Mouse (Mus musculus) A20 (cell line): ENCODE data around the gene Klhl42.

Experiments
- DNase-seq: peaks from one replicate; pipeline ENCODE4 v3.0.0-alpha.2; 2011; ENCODE audit warnings: low read depth, low spot score

Gene Klhl42

DNA sequence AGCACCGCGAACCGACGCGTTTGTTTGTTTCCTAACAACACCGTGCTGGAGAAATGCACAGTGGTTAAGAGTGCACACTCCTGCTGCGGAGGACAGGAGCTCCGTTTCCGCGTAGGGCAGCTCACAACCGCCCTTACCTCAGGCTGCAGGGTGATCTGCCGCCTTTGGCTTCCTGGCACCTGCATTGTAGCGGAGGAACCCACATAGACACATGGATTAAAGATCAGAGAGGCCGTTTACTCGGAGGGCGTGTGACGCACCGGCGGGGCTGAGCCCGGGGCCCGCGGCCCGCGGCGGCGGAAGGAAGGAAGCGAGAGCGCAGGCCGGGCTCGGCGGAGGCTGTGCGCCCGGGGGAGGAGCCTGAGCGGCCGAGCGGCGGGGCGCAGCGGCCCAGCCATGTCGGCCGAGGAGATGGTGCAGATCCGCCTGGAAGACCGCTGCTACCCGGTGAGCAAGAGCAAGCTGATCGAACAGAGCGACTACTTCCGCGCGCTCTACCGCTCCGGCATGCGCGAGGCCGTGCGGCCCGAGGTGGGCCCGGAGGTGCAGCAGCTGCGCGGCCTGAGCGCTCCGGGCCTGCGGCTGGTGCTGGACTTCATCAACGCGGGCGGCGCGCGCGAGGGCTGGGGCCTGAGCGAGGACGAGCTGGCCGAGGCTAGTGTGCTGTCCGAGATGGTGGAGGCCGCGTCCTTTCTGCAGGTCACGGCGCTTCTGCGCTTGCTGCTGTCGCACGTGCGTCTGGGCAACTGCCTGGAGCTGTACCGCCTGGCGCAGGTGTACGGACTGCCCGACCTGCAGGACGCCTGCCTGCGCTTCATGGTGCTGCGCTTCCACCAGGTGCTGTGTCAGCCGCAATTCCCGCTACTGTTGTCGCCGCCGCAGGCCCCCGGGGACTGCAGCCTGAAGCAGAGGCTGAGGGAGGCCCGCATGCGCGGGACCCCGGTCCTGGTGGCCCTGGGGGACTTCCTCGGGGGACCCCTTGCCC is at the start of gene Klhl42:
Klhl42 (plus strand) TSS at position 244 of the 985 bp plus-strand sequence.
- DNase-seq = peak; percentile 90

DNA sequence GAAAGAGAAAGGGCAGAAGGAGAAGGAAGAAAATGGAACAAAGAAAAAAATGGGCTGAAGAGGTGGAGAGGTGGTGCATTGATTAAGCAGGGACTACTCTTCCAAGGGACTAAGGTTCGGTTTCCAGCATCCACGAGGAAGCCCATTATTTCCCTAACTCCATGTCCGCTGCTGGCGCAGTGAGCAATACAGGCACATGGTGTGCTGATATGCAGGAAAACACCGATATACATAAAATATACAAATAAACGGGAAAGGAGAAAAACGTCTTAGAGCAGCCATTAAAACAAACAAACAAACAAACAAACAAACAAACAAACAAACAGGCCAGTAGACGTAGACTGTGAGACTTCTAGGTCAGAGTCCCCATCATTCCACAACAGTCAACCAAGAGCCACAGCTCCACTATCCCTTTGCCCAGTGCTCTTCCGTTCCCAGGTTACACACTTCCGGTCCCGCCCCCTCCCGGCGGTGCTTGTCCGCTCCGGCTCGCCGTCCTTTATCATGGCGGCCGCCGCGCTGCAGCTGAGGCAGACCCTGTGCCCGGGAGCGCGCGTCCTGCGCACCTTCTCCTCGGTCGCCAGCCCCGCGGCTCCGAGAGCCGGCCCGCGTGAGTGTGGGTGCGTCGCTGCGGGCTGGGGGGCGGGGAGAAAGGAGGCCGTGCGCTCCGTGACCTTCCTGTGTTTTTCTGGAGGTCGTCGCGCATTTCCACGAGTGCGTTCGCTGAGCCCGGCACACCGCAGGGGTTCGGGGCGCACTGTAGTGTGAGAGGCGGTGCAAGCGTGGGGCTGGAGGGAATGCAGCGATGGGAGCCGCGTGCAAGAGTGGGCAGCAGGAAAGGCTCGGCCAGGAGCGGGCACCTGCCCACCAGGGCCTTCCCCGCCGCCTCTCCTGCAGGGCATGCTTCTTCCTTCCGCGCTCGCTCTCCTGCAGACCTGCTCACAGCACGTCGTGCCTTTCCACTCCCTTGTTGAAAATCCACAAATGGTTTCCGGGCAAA is 48.6 kb upstream of the Klhl42 start, which contains the start of gene Mrps35:
Mrps35 (plus strand) TSS at position 474 of the 1,000 bp plus-strand sequence.
- DNase-seq = peak; percentile 91

DNA sequence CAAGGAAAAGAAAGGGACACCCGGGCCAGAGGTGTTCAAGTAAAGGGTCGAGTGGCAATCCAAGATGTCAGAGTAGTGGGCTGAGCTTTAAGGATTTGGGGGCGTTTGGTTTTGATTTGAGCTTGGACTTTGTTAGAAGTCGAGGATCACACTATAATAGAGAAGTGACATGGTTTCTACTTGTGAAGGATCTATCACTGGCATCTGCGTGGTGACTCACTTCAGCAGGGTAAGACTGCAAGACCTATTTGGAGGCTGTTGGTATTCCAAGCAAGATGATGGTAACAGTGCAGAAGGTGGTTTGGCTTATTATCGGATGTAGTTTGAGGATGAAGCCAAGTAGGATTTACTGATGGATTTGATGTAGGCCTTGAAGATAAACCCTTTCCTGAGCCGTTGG is 47.5 kb upstream of the Klhl42 start:
- DNase-seq = peak; percentile 44

DNA sequence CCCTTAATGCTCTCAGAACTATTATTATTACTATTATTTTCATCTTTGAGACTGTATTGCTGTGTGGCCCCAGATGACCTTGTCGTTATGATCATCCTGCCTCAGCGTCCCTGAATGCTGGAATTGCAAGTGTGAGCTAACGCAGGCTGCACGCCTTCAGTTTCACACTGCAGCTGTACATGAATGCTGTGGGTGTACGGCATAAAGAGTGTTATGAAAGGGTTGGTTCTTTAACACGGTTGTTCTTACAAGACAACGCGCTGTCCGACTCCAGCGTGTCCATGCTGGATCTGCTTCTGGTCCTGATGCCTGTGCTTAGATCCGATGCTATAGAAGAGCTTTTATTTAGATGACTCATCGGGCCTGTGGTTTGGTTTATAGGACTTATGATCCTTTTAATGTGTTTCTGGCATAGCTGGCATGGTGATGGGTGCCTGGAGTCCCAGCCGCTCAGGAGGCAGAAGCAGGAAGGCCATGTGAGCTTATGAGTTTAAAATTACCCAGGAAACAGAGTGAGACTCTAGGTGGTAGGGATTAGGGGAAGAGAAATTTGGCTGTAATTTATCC is 41.9 kb upstream of the Klhl42 start:
- no peak for DNase-seq

DNA sequence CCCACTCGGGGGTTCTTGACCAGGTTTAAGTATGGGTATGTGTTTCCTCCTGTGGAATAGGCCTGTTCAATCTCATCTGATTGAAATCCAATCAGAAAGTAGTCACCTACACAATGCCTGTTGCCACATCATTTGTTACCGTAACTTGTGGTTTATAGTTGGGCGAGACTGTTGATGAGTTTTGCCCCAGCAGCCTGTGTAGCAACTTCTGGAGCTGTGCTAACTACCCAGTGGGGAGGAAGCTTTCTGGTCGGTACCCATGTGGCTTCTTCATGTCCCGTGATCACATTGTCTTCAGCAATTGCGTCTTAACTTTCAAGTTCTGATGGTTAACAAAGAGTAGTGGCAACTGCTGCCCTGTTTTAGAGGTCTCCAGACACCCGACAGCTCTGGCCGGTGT is 39.5 kb upstream of the Klhl42 start:
- DNase-seq = no peak

DNA sequence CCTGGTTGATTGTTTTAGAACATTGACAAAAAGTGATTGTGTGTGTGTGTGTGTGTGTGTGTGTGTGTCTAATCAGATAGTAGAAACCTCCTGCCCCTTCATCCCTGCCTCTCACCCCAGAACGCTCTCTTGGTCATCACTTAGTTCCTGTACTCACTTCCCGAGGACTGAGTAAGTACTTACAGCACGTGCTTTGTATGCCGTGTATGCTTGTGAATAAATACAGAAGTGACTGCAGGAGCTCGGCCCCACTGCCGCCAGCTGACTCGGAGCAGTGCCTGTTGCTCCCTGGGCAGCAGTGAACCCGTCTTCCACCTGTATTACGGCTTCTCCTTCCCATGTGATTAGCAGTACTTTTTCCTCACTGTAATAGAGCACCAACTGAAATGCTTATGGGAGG is 38.7 kb upstream of the Klhl42 start:
- DNase-seq = no peak

DNA sequence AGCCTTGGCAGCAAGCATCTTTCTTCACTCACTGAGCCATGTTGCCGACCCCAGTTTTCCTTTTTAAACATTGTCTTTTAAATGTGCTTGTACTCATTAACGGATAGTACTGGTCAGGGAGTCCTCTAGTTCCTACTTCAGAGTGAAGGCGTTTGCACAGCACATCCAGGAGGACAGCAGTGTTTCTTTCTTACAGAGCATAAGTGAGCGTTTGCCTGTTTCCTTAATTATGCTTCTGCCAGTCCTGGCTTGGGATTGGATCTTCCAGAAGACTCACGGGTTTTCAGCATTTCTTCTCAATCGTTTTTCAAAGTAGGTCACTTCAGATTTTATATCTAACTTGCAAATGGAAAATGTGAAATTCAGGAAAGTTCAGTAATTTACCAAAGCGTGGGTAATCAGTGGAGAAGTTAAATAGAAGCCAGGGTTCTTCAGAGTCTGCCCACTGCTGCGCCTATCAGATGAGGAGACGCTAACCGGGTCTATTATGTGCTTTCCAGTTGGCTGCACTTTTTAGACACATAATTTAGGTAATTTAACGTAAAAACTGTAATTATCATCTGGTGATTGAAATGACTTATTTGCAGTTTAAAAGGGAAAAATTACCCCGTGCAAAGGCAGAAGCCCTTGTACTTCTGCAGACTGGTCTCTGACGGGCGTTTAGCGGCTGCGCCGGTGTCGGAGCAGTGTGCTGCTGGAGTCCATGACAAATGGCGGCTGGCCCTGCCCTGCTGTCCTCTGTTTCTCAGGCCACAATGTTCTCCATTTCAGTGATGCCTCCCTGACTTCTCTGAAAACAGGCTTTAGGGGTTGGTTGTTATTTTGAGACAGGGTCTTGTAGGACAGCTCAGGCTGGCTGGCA is 37.2 kb upstream of the Klhl42 start:
- DNase-seq = no peak

DNA sequence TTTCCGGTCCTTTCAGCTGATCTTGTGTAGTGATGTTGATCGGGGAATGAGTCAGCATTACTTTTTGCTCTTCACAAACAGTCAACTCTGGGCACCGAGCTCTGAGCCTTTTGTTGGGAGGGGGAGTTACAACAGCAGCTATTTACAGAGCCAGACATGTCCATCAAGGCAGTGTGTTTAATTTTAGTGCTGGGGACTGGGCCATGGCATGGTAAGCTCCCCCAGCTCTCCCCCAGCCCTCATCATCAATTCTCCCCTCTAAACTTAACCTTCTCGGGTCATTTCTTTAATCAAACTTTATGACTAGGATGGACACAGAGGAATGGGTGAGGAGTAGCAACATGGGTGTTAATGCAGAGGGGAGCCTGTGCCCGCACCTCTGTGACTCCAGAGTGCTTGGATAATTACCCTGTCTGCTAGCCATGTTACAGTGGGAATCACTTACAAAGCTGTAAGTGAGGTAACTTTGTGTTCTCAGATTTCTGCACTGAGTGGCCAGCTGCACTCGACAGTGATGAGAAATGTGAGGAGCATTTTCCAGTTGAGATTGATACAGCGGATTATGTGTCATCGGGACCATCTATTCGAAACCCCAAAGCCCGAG is 35.7 kb upstream of the Klhl42 start:
- DNase-seq = no peak

DNA sequence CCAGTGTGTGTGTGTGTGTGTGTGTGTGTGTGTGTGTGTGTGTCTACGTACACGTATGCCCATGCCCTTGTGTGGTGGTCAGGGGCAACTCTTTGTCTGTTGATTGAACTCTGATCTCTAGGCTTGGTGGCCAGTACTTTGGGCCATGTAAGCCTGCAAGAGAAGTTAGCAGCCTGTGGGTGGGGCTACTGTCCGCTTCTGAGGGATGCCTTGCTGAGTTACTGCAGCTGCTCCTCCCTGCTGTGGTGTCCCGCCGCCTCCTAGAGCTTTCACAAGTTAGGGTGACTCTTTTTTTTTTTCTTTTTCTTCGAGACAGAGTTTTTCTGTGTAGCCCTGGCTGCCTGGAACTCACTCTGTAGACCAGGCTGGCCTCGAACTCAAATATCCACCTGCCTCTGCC is 31.9 kb upstream of the Klhl42 start:
- DNase-seq = no peak

DNA sequence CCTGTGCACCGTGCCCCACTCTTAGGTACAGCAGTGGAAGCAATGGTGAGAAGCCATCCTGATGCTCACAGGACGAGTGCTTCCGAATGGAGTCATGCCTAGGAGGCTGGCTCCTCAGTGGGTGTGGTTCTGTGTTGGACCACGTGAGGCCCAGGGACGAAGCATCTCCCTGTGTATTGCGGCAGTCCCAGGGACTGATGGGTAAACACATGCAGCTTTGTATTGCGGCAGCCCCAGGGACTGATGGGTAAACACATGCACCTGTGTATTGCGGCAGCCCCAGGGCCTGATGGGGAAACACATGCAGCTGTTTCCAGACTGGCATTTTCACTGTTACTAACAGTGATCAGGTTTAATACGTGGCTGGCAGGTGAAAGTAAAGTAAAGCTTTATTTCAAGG is 29.5 kb upstream of the Klhl42 start:
- DNase-seq = peak; percentile 14

DNA sequence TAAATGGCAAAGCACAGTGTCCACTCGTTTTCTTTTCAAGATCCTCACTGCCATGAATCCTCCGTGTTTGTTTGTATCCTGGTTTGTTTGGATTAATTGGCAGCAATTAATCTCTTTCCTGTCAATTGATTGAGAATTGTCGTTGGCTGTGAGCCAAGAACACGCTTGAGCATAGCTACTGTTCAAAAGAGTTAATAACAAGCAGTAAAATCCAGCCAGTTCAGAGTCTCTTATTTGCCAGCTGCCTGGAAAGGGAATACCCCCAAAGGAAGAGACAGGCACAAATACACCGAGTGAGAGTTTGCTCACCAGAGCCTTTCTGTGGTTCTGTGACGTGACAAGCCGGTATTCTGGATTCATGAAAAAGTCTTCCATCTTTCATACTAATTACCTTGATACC is 29.1 kb upstream of the Klhl42 start:
- DNase-seq = no peak

DNA sequence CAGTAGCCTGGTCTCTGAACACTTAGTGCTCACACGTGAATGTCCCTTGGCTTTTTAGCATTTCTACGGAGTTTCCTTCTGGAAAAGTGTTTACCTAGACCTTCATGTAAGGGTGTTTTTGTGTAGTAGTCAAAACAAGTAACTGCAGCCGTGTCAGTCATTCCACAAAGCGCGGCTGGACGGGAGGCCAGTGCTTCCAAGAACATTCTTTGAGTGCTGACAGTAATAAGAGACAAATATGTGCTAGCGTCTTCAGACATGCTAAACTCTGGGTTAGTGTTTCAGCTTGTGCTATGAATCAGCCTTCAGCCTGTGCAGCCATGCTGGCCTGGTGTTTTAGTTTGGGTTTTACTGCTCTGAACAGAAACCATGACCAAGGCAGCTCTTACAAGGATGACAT is 28.5 kb upstream of the Klhl42 start:
- DNase-seq = no peak

DNA sequence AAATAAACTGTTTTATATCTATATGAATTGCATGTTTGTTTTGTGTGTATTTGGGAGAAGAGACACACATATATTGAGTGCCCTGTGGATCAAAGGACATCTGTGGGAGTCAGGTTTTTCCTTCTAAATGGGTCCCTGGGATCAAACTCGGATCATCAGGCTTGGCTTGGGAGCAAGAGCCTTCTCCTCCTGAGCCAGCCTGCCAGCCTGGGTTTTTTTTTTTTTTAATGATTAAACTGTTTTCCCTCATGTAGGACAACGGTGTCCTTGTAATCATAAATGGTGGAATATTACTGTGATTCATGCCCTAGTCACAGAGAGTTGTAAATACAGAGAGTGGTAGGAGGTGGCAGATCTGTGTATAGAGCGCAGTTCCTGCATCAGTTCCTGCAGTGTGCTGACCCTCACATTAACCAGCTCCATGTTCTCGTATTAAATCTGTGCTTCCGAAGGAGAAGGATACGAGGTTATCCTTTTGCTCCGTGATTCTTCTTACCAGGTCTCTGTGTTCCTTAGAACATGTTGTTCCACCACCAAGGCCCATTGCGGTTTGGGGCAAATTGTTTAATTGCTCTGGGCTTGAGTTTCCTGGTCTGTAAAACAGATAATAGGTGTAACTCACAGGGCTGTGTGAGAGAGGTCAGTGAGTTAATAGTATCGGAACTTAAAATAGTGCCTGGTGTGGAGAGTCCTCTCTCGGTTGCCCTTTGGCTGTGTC is 26.8 kb upstream of the Klhl42 start:
- no peak for DNase-seq

DNA sequence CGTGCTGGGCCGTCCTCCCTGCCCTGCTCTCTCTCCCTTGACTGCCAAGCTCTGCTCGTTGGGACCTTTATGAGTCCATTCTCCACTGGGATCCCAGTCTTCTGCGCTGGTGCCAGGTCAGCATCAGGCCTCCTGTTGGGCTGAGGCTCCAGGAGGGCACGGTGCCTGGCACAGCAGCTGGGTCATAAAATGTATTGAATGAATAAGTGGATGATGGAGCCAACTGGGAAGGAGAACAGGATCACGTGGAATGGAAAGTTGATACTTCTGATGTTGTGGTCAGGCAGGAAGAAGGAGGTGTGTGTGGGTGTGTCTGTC is 26.3 kb upstream of the Klhl42 start:
- no peak for DNase-seq

DNA sequence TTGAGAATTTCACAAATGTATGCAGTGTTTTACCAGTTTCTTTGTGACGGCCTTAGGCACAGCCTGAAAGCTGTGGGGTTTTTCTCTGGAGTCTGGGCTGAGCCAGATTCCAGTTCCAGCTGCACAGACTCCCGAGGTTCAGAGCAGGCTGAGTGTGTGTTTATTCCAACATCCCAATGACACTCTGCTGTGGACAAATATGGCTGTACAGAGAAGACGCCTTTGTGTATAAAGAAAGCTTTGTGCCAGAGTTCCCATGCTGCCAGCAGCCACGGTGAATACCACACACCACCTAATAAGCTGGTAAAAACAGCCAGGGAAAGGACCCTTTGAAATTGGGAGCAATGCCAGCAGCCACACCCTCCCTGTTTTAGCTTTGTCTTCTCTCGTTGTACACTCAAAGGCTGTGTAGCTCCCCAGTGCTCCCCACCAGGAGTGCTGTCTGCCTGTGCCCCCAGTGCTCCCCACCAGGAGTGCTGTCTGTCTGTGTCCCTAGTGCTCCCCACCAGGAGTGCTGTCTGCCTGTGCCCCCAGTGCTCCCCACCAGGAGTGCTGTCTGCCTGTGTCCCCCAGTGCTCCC is 15.3 kb upstream of the Klhl42 start:
- DNase-seq = no peak

DNA sequence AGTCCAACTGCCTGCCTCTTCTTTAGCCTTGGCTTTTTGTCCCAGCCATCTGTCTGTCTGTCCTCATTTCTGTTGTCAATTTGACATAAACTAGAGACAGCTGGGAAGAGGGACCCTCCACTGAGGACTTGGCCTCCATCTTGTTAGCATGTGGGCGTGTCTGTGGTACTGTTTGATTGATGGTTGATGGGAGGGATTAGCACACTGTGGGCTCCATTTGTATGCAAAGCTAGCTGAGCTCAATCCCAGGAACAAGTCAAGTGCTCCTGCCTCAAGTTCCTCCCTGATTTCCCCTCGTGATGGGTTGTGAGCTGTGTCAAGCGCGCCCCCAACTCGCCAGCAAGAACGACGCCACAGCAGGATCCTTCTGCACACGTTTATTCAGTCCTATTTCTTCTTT is 14.3 kb upstream of the Klhl42 start:
- no peak for DNase-seq

DNA sequence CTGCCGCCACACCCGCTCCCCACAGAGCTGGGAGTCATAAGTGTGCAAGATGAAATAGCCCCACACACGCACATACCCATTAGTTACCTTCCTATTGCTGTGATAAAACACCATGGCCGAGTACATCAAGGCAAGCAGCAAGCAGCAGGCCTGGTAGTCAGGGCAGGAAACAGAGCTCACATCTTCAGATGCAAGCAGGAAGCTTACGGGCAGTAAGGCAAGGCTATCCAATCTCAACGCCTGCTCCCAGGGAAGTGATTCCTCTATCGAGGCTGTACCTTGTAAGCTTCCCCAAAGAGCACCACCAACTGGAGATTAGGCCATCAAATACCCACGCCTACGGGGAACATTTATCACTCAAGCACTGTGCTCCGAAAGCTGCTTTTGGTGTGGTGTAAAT is 11.3 kb upstream of the Klhl42 start:
- no peak for DNase-seq

DNA sequence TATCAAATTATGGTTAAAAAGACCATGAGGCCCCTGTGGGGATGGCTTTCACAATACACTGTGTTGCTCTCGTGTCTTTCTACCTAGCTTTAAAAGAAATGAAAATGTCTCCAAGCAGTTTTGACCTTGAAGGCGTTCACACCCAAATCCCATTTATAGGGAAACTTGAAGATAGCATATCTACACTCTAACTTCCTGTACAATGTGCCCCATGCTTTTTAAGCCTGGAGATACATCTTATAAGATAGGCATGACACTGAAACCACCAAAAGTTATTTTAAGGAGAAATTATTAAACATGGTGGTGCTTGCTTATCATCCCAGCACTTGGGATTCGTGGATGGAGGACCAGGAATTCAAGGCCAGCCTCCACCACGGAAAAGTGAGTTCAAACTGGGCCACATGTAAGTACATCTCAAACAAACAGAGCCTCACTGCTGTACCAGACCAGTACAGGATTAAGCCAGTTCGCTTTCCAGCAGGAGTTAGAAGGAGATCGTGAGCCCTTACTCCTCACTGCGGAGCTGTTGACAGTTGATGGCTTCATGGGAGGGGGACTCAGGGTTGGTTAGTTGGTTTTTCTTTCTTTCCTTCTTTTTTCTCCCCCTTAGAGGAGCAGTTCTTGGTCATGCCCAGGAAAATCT is 5.7 kb upstream of the Klhl42 start:
- no peak for DNase-seq

DNA sequence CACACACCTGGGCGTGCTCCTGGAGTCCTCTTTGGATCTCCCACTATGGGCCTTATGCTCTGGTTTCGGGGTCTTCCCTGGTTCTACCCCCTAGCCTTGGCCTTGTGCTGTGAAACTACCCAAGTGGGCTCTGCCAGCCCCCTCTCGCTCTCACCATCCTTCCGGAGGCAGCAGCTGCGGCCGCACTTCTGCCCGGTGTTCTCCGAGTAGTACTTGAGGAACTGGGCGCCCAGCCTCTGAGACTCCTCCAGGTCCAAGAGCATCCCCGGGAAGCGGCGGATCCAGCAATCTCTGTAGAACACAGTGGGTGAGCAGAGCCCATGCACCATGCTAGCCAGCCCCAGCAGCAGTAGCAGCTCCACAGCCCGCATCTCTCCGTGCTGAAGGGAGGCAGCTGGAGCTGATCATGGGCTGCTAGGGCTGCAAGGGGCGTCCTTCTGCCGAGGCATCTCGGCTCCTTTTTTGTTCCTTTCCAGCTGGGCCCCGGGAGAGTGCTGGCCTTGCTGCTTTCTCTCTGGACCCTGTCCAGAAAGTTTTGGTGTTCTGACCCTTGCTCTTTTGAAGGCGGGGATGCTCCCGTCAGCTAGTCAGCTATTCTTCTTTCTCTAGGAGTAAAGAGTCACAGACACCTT is 4.5 kb upstream of the Klhl42 start, which contains the start of gene Mansc4:
Mansc4 (minus strand) TSS at position 439 of the 632 bp plus-strand sequence.
- no peak for DNase-seq
